Mouse (Mus musculus): ENCODE results near the gene Psme1.

DNA sequence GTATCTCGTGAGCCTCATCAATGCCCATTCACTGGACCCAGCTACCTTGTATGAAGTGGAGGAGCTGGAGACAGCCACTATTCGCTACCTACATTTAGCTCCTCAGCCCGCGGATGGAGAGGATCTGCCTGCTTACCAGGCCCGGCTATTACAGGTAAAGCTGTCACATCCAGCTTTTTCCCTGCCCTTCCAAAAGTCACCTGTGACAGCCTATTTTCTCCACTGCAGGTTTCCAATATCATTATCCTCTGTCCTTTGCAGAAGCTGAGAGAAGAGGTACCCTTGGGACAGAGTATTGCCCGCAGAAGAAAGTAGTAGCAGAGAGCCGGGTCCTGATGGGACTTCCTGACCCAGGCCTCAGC is 25.3 kb downstream of the Psme1 start, which contains the start of gene Irf9:
- TF ChIP-seq CHD2 (IDR thresholded peaks at IDR 0.05; ENCODE audit: low read length) (no peak), GABPA (IDR thresholded peaks at IDR 0.05; ENCODE audit: low read depth, low read length) (no peak), RAD21 (IDR thresholded peaks at IDR 0.05; ENCODE audit: low read depth, low read length) (no peak), MXI1 (IDR thresholded peaks at IDR 0.05; ENCODE audit: low read depth, low read length) (no peak), ETS1 (IDR thresholded peaks at IDR 0.05; ENCODE audit: low read depth, low read length) (no peak), MAZ (IDR thresholded peaks at IDR 0.05; ENCODE audit: low read depth, low read length) (no peak), POLR2A (IDR thresholded peaks at IDR 0.05; ENCODE audit: control insufficient read depth in 1 of 2, insufficient read depth in 1 of 2, low read depth in 1 of 2, low read length in 2 of 2, poor library complexity in 1 of 2) (no peak), MAFK (IDR thresholded peaks at IDR 0.05; ENCODE audit: borderline replicate concordance, low read depth, low read length) (no peak), CTCF (IDR thresholded peaks at IDR 0.05 in 2 of 3, conservative IDR thresholded peaks at IDR 0.05 in 1 of 3; ENCODE audit: control insufficient read depth in 1 of 3, insufficient read depth in 1 of 3, low read depth in 2 of 3, low read length in 3 of 3, poor library complexity in 1 of 3, severe bottlenecking in 1 of 3) (no peak)
